Mouse (Mus musculus) liver, embryonic 16.5 days (tissue): ENCODE measurements at regions not wholly inside any gene's neighbourhood (a gene's known extent, or its start where the extent isn't known, plus 50 kb on each side); places are given as distances from the start of the nearest gene placed in this dataset.

Source experiments
- ATAC-seq: fragments of 200-750 bp; cut with Nextera tagmentation; 2 replicates; pipeline ENCODE4 v1.8.0; 2017; ENCODE audit warnings: low read depth, mild to moderate bottlenecking, moderate number of reproducible peaks, moderate library complexity
- H3K27ac ChIP-seq: fragments of 300-500 bp; sonication (generic); 2 replicates; pipeline ENCODE4 v1.5.1; 2014; ENCODE audit warnings: mild to moderate bottlenecking, low read length
- H3K27me3 ChIP-seq: fragments of 300-500 bp; sonication (generic); 2 replicates; pipeline ENCODE4 v1.6.1; 2014; ENCODE audit warnings: low read depth, low read length, mixed read lengths; ENCODE audit not compliant: control insufficient read depth, insufficient read depth
- H3K36me3 ChIP-seq: fragments of 300-500 bp; sonication (generic); 2 replicates; pipeline ENCODE4 v1.6.1; 2014; ENCODE audit warnings: mild to moderate bottlenecking; ENCODE audit not compliant: control insufficient read depth, insufficient read depth
- H3K4me1 ChIP-seq: fragments of 300-500 bp; sonication (generic); 2 replicates; pipeline ENCODE4 v1.6.1; 2014; ENCODE audit warnings: low read depth, low read length, mixed read lengths; ENCODE audit not compliant: control insufficient read depth
- H3K4me2 ChIP-seq: fragments of 300-500 bp; sonication (generic); 2 replicates; pipeline ENCODE4 v1.6.1; 2014; ENCODE audit warnings: low read depth, low read length, mixed read lengths
- H3K4me3 ChIP-seq: fragments of 300-500 bp; sonication (generic); 2 replicates; pipeline ENCODE4 v1.5.1; 2014; ENCODE audit warnings: low read depth, mild to moderate bottlenecking, low read length
- H3K9ac ChIP-seq: fragments of 300-500 bp; sonication (generic); 2 replicates; pipeline ENCODE4 v1.6.1; 2014; ENCODE audit warnings: low read depth, low read length
- H3K9me3 ChIP-seq: fragments of 300-500 bp; sonication (generic); replicated peaks from 2 replicates; pipeline ENCODE4 v1.6.1; 2016; ENCODE audit warnings: low read length; ENCODE audit not compliant: control insufficient read depth
- WGBS: fragments of 180-500 bp; shearing (Covaris S2); extraction: QIAGEN DNeasy Blood & Tissue Kit; methylation state at CpG from one replicate; pipeline ENCODE4 v1.1.7; 2014; ENCODE audit not compliant: insufficient replicate concordance; 5-methylcytosine and 5-hydroxymethylcytosine counted together

DNA sequence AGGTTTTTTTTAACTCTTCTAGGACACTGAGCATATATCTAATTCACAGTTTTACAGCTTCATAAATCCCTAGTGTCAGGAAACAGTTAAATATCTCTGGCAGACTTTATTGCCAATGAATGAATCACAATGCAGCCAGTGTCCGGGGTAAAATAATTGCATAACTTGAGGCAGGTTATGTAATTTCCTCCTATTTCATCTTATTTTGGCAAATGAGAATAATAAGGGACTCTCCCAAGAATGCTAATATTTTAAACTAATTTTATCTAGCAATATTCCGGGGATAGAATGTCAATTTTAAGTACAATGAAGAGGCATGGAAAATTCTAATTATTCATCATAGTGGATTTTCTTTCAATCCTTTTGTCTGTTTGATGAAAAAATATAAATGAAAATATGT, 2740.6 kb downstream of the Gm37988 start:
- WGBS, result 49% methylated on average over 2 of the region's 2 CpGs
- no peak overlapping the region for H3K4me3 ChIP-seq
- no peaks in the 10 kb centered on the region for H3K9me3 ChIP-seq
- no peak overlapping the region for H3K4me2 ChIP-seq
- no peak overlapping the region for H3K27ac ChIP-seq
- H3K27me3 ChIP-seq, result no peaks in the 10 kb centered on the region
- no peaks in the 10 kb centered on the region for H3K4me1 ChIP-seq
- no peak for ATAC-seq
- no peaks in the 10 kb centered on the region for H3K36me3 ChIP-seq
- no peak overlapping the region for H3K9ac ChIP-seq

DNA sequence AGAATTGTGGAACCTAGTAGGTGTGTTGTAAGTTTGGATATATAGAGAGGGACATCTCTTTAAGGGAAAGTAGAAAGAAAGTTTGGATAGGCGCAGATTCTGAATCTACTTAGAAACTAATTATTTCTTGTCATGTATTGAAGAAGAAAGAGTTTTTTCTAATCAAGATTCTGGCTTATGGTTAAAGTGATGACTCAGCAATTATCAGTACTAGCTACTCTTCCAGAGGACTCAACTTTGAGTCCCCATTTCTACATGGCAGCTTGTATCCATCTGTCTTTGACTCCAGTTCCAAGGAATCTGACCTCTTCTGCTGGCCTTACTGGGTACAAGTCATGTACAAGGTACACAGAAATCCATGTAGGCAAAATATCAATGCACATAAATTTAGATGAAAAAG, 2767.1 kb downstream of the Gm37988 start:
- H3K4me1 ChIP-seq, result no peaks in the 10 kb centered on the region
- no peaks in the 10 kb centered on the region for H3K27me3 ChIP-seq
- no peaks in the 10 kb centered on the region for H3K9me3 ChIP-seq
- no peak for ATAC-seq
- no peaks in the 10 kb centered on the region for H3K36me3 ChIP-seq
- no peak overlapping the region for H3K9ac ChIP-seq
- H3K4me3 ChIP-seq, result no peak overlapping the region
- no peak overlapping the region for H3K4me2 ChIP-seq
- no peak overlapping the region for H3K27ac ChIP-seq
- 56% methylated on average over 1 of the region's 1 CpGs for WGBS

DNA sequence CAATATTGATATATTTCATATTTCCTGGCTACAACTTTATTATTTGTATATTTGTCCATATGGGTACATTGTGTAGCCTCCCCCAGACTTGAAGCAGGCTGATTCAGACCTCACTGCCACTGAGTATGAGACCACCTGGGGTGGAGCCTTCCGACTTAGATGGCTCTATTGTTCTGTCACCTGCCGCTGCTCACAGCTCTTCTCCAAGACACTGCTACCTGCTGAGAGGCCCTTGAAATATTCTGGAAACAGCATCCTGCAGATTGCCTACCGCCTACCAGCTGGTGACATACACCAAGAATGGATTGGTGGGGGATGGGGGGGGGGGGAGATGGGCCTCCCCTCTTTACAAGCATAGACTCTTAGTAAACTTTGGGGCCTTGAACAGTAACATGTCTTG, 2778.7 kb downstream of the Gm37988 start:
- no peaks in the 10 kb centered on the region for H3K27me3 ChIP-seq
- no peaks in the 10 kb centered on the region for H3K4me1 ChIP-seq
- H3K4me3 ChIP-seq, result no peak overlapping the region
- H3K9me3 ChIP-seq, result no peaks in the 10 kb centered on the region
- ATAC-seq, result no peak
- no peak overlapping the region for H3K4me2 ChIP-seq
- no peaks in the 10 kb centered on the region for H3K36me3 ChIP-seq
- no peak overlapping the region for H3K9ac ChIP-seq
- 52% methylated on average over 3 of the region's 3 CpGs for WGBS
- no peak overlapping the region for H3K27ac ChIP-seq

DNA sequence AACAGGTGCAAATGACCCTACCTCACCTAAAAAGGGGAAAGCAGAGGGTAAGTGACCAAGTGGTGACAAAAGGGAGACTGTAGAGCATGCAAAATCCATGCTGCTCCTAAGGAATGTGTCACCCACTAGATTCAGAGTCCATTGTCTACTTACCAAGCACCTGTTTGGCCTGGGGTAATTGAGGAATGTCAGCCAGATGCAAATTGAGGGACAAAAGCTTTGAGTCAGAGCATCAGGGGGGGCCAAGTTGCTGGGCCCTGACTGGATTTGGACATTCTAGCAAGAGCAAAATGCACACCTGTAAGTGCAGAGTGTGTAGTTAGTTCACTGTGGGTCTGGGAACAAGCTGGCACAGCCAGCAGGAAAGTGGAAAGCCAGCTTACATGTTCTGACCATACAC, 2783.6 kb downstream of the Gm37988 start:
- Histone ChIP-seq H3K9me3 (no peaks in the 10 kb centered on the region), H3K27me3 (no peaks in the 10 kb centered on the region), H3K4me2 (no peak overlapping the region), H3K4me1 (no peaks in the 10 kb centered on the region), H3K4me3 (no peak overlapping the region), H3K27ac (no peak overlapping the region), H3K9ac (no peak overlapping the region), H3K36me3 (no peaks in the 10 kb centered on the region)
- ATAC-seq, result no peak
